Mouse (Mus musculus): ENCODE results near the gene Supt6. TPM values are rescaled to one million over a fixed set of nuclear protein-coding genes. Genes with fewer than 3 reads are reported as not detected.

Gene Supt6
- polyA plus RNA-seq, 1 experiment from 2014 or later, result 26.1 TPM

- Histone ChIP-seq H3K27ac (ENCODE audit: poor library complexity, severe bottlenecking) (peak within 1 kb of the TSS; percentile 81), H3K4me1 (replicated peaks) (peaks cover 9% of the 10 kb centered on the region), H3K9me3 (replicated peaks) (no peaks in the 10 kb centered on the region), H3K27me3 (replicated peaks) (peaks cover 4% of the 10 kb centered on the region), H3K4me2 (peak within 1 kb of the TSS; percentile 83), H3K36me3 (peaks cover 32% of the 10 kb centered on the region), H3K4me3 (peak within 1 kb of the TSS; percentile 87), H3K9ac (peak within 1 kb of the TSS; percentile 83)
- ATAC-seq (ENCODE audit: insufficient number of reproducible peaks, low FRiP score), result peak; percentile 98
- under 1% methylated on average over 104 of the region's 115 CpGs for WGBS
Observed at GRCm38 (mm10) chr11:78261380-78262352, 15.9 kb upstream of the Supt6 start, which contains the start of gene 2610507B11Rik. 2610507B11Rik (plus strand) TSS chr11:78261752.

GRCm38 (mm10) chr11:78260489-78261258 lies 14.9 kb upstream of the Supt6 start:
- WGBS, result 89% methylated on average over 2 of the region's 2 CpGs
- Histone ChIP-seq H3K4me2 (peak overlapping the region; percentile 83), H3K36me3 (peaks cover 27% of the 10 kb centered on the region), H3K27me3 (replicated peaks) (peaks cover 4% of the 10 kb centered on the region), H3K9me3 (replicated peaks) (no peaks in the 10 kb centered on the region), H3K4me3 (peak overlapping the region; percentile 87), H3K27ac (ENCODE audit: poor library complexity, severe bottlenecking) (no peak overlapping the region), H3K4me1 (replicated peaks) (peaks cover 9% of the 10 kb centered on the region), H3K9ac (no peak overlapping the region)
- no peak for ATAC-seq (ENCODE audit: insufficient number of reproducible peaks, low FRiP score)

- Histone ChIP-seq H3K9ac (no peak overlapping the region), H3K27ac (ENCODE audit: poor library complexity, severe bottlenecking) (no peak overlapping the region), H3K4me2 (no peak overlapping the region), H3K4me3 (no peak overlapping the region), H3K9me3 (replicated peaks) (no peaks in the 10 kb centered on the region), H3K4me1 (replicated peaks) (no peaks in the 10 kb centered on the region), H3K36me3 (peaks cover 31% of the 10 kb centered on the region), H3K27me3 (replicated peaks) (peaks cover 4% of the 10 kb centered on the region)
- 94% methylated on average over 1 of the region's 1 CpGs for WGBS
- ATAC-seq (ENCODE audit: insufficient number of reproducible peaks, low FRiP score), result no peak
Observed at GRCm38 (mm10) chr11:78256618-78257017, 10.8 kb upstream of the Supt6 start.

GRCm38 (mm10) chr11:78247727-78248140 lies 1.9 kb upstream of the Supt6 start:
- Histone ChIP-seq H3K27ac (ENCODE audit: poor library complexity, severe bottlenecking) (no peak overlapping the region), H3K9ac (no peak overlapping the region), H3K4me3 (no peak overlapping the region), H3K4me2 (no peak overlapping the region), H3K36me3 (peaks cover 22% of the 10 kb centered on the region), H3K27me3 (replicated peaks) (no peaks in the 10 kb centered on the region), H3K4me1 (replicated peaks) (peaks cover 20% of the 10 kb centered on the region), H3K9me3 (replicated peaks) (no peaks in the 10 kb centered on the region)
- WGBS, result 65% methylated on average over 4 of the region's 4 CpGs
- ATAC-seq (ENCODE audit: insufficient number of reproducible peaks, low FRiP score), result no peak

GRCm38 (mm10) chr11:78247012-78247348 lies 1.2 kb upstream of the Supt6 start:
- Histone ChIP-seq H3K4me2 (peak overlapping the region; percentile 91), H3K9ac (0 out of 2 replicates have a peak overlapping the region, but pooled peaks have one; percentile 35), H3K4me3 (peak overlapping the region; percentile 91; the same call in 1 of the 2 replicates), H3K27ac (ENCODE audit: poor library complexity, severe bottlenecking) (no peak overlapping the region), H3K4me1 (replicated peaks) (peaks cover 20% of the 10 kb centered on the region), H3K9me3 (replicated peaks) (no peaks in the 10 kb centered on the region), H3K27me3 (replicated peaks) (no peaks in the 10 kb centered on the region), H3K36me3 (peaks cover 15% of the 10 kb centered on the region)
- no peak for ATAC-seq (ENCODE audit: insufficient number of reproducible peaks, low FRiP score)
- WGBS, result 56% methylated on average over 3 of the region's 3 CpGs

GRCm38 (mm10) chr11:78246318-78247011 lies 678 bp upstream of the Supt6 start:
- Histone ChIP-seq H3K27ac (ENCODE audit: poor library complexity, severe bottlenecking) (no peak overlapping the region), H3K9ac (peak overlapping the region; percentile 97; the same call in 1 of the 2 replicates)

GRCm38 (mm10) chr11:78245261-78245626 lies 543 bp downstream of the Supt6 start:
- Histone ChIP-seq H3K9me3 (replicated peaks) (no peaks in the 10 kb centered on the region), H3K4me2 (peak overlapping the region; percentile 91), H3K4me1 (replicated peaks) (peaks cover 20% of the 10 kb centered on the region), H3K36me3 (peaks cover 10% of the 10 kb centered on the region), H3K27me3 (replicated peaks) (no peaks in the 10 kb centered on the region), H3K27ac (ENCODE audit: poor library complexity, severe bottlenecking) (peak overlapping the region; percentile 92), H3K4me3 (peak overlapping the region; percentile 91), H3K9ac (peak overlapping the region; percentile 97)
- no peak; the same call in 1 of the 2 replicates for ATAC-seq (ENCODE audit: insufficient number of reproducible peaks, low FRiP score)
- under 1% methylated on average over 19 of the region's 19 CpGs for WGBS

More at GRCm38 (mm10) chr11:78246318-78247011, 678 bp upstream of the Supt6 start:
- Histone ChIP-seq H3K4me1 (replicated peaks) (peaks cover 20% of the 10 kb centered on the region), H3K4me3 (peak overlapping the region; percentile 91), H3K4me2 (peak overlapping the region; percentile 91), H3K27me3 (replicated peaks) (no peaks in the 10 kb centered on the region), H3K36me3 (peaks cover 10% of the 10 kb centered on the region), H3K9me3 (replicated peaks) (no peaks in the 10 kb centered on the region)
- 50% methylated on average over 7 of the region's 7 CpGs for WGBS
- no peak for ATAC-seq (ENCODE audit: insufficient number of reproducible peaks, low FRiP score)

- Histone ChIP-seq H3K9me3 (replicated peaks) (0 out of 2 replicates have a peak, but pooled peaks cover 3% of the 10 kb centered on the region), H3K4me2 (no peak overlapping the region), H3K36me3 (peaks cover 24% of the 10 kb centered on the region), H3K4me3 (no peak overlapping the region), H3K27me3 (replicated peaks) (no peaks in the 10 kb centered on the region), H3K27ac (ENCODE audit: poor library complexity, severe bottlenecking) (no peak overlapping the region), H3K4me1 (replicated peaks) (peaks cover 12% of the 10 kb centered on the region), H3K9ac (no peak overlapping the region)
- 88% methylated on average over 9 of the region's 9 CpGs for WGBS
- no peak for ATAC-seq (ENCODE audit: insufficient number of reproducible peaks, low FRiP score)
Observed at GRCm38 (mm10) chr11:78240193-78240857, 5.5 kb downstream of the Supt6 start.

- 89% methylated on average over 6 of the region's 6 CpGs for WGBS
- H3K27me3 ChIP-seq (replicated peaks), result no peaks in the 10 kb centered on the region
- no peaks in the 10 kb centered on the region for H3K9me3 ChIP-seq (replicated peaks)
- H3K27ac ChIP-seq (ENCODE audit: poor library complexity, severe bottlenecking), result no peak overlapping the region
- H3K9ac ChIP-seq, result no peak overlapping the region
- no peak overlapping the region for H3K4me2 ChIP-seq
- ATAC-seq (ENCODE audit: insufficient number of reproducible peaks, low FRiP score), result no peak
- H3K4me1 ChIP-seq (replicated peaks), result no peaks in the 10 kb centered on the region
- no peak overlapping the region for H3K4me3 ChIP-seq
- H3K36me3 ChIP-seq, result peaks cover 82% of the 10 kb centered on the region
Observed at GRCm38 (mm10) chr11:78231518-78231917, 14.3 kb downstream of the Supt6 start.

GRCm38 (mm10) chr11:78223586-78223985 lies 22.2 kb downstream of the Supt6 start:
- ATAC-seq (ENCODE audit: insufficient number of reproducible peaks, low FRiP score), result no peak
- Histone ChIP-seq H3K4me2 (no peak overlapping the region), H3K4me1 (replicated peaks) (no peaks in the 10 kb centered on the region), H3K4me3 (no peak overlapping the region), H3K27me3 (replicated peaks) (no peaks in the 10 kb centered on the region), H3K27ac (ENCODE audit: poor library complexity, severe bottlenecking) (no peak overlapping the region), H3K9me3 (replicated peaks) (no peaks in the 10 kb centered on the region), H3K36me3 (peaks cover 96% of the 10 kb centered on the region), H3K9ac (no peak overlapping the region)
- 88% methylated on average over 4 of the region's 4 CpGs for WGBS
